Comparison of ENCODE assay signal across 8 mouse cellular contexts in the genomic region with DNA sequence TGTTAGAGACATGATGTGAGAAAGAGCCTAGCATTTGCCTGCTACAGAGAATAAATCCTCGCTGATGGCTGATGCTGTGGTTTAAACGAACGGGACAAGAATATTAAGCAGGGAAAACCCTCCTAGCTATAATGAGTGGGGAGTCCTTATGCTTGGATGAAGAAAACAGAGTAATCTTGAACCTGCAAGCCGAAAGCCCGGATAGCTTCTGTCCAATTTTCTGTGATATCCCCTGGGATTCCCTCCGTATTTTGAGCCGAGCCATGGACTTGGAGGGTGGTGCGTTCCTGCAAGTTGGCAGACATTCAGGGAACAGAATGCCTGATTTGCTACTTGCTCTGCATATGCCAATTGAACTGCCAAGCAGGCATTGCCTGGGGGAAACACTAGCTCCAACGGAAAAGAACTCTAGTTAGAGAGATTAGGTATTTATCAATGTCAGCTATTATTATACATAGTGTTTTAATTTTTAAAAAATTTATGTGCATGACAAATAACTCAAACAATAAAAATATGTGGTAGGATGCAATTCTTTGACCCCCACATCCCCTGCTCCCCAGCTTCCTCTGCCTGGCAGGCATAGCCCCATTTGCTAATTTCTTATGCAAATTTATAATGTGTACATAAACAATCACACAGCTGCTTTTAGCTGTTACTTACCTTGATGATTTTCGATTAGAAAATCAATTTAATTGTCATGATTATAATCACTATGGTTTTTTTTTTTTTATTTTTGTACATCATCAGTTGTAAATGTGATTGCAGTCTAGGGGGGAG.
A peak's percentile ranks its signal among the peaks of the same experiment; 100 is the strongest.
DNase-seq lines count a peak whose midpoint lies in the region; ATAC-seq lines count a peak whose summit lies in the region.

No protein-coding gene starts in this region.

- no peaks in the 10 kb centered on the region for H3K27me3 ChIP-seq in forebrain, embryonic 12.5 days
- H3K27me3 ChIP-seq in forebrain, embryonic 10.5 days (ENCODE audit: poor library complexity, severe bottlenecking): no peaks in the 10 kb centered on the region
- H3K27me3 ChIP-seq in hindbrain, embryonic 16.5 days (replicated peaks; ENCODE audit: control insufficient read depth, insufficient read depth, low read length): no peaks in the 10 kb centered on the region

- no peaks in the 10 kb centered on the region for H3K4me1 ChIP-seq in forebrain, embryonic 12.5 days
- H3K4me1 ChIP-seq in forebrain, embryonic 10.5 days: no peaks in the 10 kb centered on the region
- H3K4me1 ChIP-seq in hindbrain, embryonic 16.5 days (ENCODE audit: control insufficient read depth, insufficient read depth, low read depth, low read length): peaks cover 6% of the 10 kb centered on the region

- peak; percentile 80; the same call in 1 of the 2 replicates for ATAC-seq in forebrain, embryonic 12.5 days (ENCODE audit: low FRiP score)
- peak; percentile 96 for ATAC-seq in hindbrain, embryonic 16.5 days

- 60% methylated on average over 10 of the region's 10 CpGs for WGBS in forebrain, embryonic 12.5 days
- 85% methylated on average over 10 of the region's 10 CpGs for WGBS in forebrain, embryonic 10.5 days
- WGBS in hindbrain, embryonic 16.5 days: 24% methylated on average over 10 of the region's 10 CpGs

- no peaks in the 10 kb centered on the region for H3K36me3 ChIP-seq in forebrain, embryonic 12.5 days (replicated peaks)
- no peaks in the 10 kb centered on the region for H3K36me3 ChIP-seq in forebrain, embryonic 10.5 days (replicated peaks)
- no peaks in the 10 kb centered on the region for H3K36me3 ChIP-seq in hindbrain, embryonic 16.5 days (ENCODE audit: control insufficient read depth, insufficient read depth, low read length)

- no peak overlapping the region for H3K4me3 ChIP-seq in forebrain, embryonic 12.5 days (replicated peaks)
- no peak overlapping the region for H3K4me3 ChIP-seq in forebrain, embryonic 10.5 days
- peak overlapping the region; percentile 28 for H3K4me3 ChIP-seq in hindbrain, embryonic 16.5 days (ENCODE audit: low read length)

- DNase-seq in forebrain, embryonic 10.5 days (ENCODE audit: extremely low spot score, low spot score): no peak
- DNase-seq in cerebellum, adult 11-12 months: peak; percentile 72
- DNase-seq in left cerebral cortex, postnatal 36 days (ENCODE audit: low spot score in 2 of 2): peak; percentile 50 to 54
- no peak for DNase-seq in spleen, postnatal 14 days (ENCODE audit: low spot score in 2 of 2)
- DNase-seq in embryo, embryonic 9.5 days (ENCODE audit: extremely low spot score): no peak
- DNase-seq in gastrocnemius, postnatal 4 days (ENCODE audit: low spot score in 2 of 2): no peak

- intact Hi-C loops in left cerebral cortex, postnatal 36 days (cut with DNase I): no loop called here

- H3K9ac ChIP-seq in forebrain, embryonic 12.5 days: no peak overlapping the region
- H3K9ac ChIP-seq in hindbrain, embryonic 16.5 days (ENCODE audit: low read depth, low read length): peak overlapping the region; percentile 43; the same call in 1 of the 2 replicates

- H3K9me3 ChIP-seq in forebrain, embryonic 12.5 days: no peaks in the 10 kb centered on the region
- H3K9me3 ChIP-seq in forebrain, embryonic 10.5 days: no peaks in the 10 kb centered on the region
- H3K9me3 ChIP-seq in hindbrain, embryonic 16.5 days (ENCODE audit: control insufficient read depth, low read length): no peaks in the 10 kb centered on the region

- H3K27ac ChIP-seq in forebrain, embryonic 12.5 days: peak overlapping the region; percentile 20; the same call in 1 of the 2 replicates
- H3K27ac ChIP-seq in forebrain, embryonic 10.5 days: no peak overlapping the region
- H3K27ac ChIP-seq in hindbrain, embryonic 16.5 days (ENCODE audit: low read depth, low read length): peak overlapping the region; percentile 14; the same call in 1 of the 2 replicates

- H3K4me2 ChIP-seq in forebrain, embryonic 12.5 days: peak overlapping the region; percentile 13; the same call in 1 of the 2 replicates
- H3K4me2 ChIP-seq in hindbrain, embryonic 16.5 days (ENCODE audit: low read length): peak overlapping the region; percentile 51

Comparison
In these comparisons a context has a peak if more than half of its experiments do, and no peak if none do; other contexts are left out.
1. DNase-seq: peak in cerebellum, adult 11-12 months (single experiment) and left cerebral cortex, postnatal 36 days (2 of 2); none in forebrain, embryonic 10.5 days (single experiment), spleen, postnatal 14 days (0 of 2), embryo, embryonic 9.5 days (single experiment) and gastrocnemius, postnatal 4 days (0 of 2).